Mouse (Mus musculus): ENCODE data around the gene Hectd1.

DNA sequence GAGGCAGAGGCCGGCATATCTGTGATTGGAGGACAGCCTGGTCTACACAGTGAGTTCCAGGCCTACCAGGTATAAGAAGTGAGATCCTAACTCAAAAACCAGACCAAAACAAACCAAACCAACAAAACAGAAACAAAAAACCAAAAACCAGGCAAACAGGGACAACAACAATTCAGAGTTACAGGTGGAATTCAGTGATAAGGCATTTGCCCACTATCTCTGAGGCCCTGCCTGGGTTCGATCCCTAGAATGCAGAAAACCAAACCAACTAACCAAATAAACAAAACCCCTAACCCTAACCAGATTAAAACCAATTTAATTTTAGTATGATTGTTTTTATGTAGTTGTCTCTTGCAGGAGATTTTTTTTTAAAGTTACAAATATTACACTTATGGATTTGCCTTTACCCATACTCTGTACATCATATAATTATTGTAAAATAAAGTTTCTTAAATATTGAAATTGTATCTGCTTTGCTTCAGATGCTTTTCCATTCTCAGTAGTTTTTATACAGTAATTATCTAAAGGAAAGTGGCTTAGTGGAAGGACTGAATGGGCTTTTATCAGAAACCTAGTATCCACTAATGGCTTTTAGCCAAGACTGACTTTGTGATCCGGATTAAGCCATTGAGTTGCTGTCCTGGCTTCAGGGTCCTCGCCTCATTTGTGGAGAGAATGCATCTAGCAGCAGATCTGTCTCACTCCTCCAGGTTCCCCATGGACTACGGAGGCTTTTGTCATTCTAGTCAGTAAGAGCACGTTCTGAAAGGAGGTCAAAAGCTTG, 12.9 kb upstream of the Hectd1 start:
- TF ChIP-seq CTCF (IDR thresholded peaks at IDR 0.05; ENCODE audit: borderline replicate concordance, insufficient read depth, low read length) (no peak), POLR2A (IDR thresholded peaks at IDR 0.05; ENCODE audit: low read depth, low read length) (no peak)
